Mouse (Mus musculus): ENCODE results near the gene Appl1. TPM values are rescaled to one million over a fixed set of nuclear protein-coding genes. Genes with fewer than 3 reads are reported as not detected.

Gene Appl1
- total and polyA plus RNA-seq, 3 experiments, result 2.6 to 49.6 (median 38.7) TPM

Other genes with a start within 250 kb of the Appl1 start
- gene Asb14, start 76.7 kb downstream of the Appl1 start, total RNA-seq (2021), result not detected
- not detected in 2 replicates for gene Asb14, start 76.7 kb downstream of the Appl1 start, polyA plus RNA-seq (2012; rRNA removed)
- not detected for gene Hesx1, start 23.2 kb upstream of the Appl1 start, total RNA-seq (2021)
- not detected in 2 replicates for gene Hesx1, start 23.2 kb upstream of the Appl1 start, polyA plus RNA-seq (2012; rRNA removed)
- 1 to 10 TPM; 2.0 to 3.4 TPM for gene Il17rd, start 67.7 kb upstream of the Appl1 start, total RNA-seq (2021)
- gene Il17rd, start 67.7 kb upstream of the Appl1 start, polyA plus RNA-seq (2012; rRNA removed), result 1.2 and 1.3 TPM in 2 replicates
- gene Arhgef3, start 143.7 kb upstream of the Appl1 start, total RNA-seq (2021), result 10 to 100 TPM; 39.8 to 44.1 TPM
- gene Arhgef3, start 143.7 kb upstream of the Appl1 start, polyA plus RNA-seq (2012; rRNA removed), result 7.1 and 8.2 TPM in 2 replicates

Data from adrenal gland, adult 2 months (tissue).